Mouse (Mus musculus) ES-Bruce4 (cell line): ENCODE measurements around the gene Aqp11.

Experiments
- CTCF ChIP-seq: IDR thresholded peaks from one replicate; pipeline ENCODE4 v1.8.1; 2011; ENCODE audit warnings: low read depth, low read length
- EP300 ChIP-seq: IDR thresholded peaks from 2 replicates; pipeline ENCODE4 v1.6.1; 2011; ENCODE audit warnings: low read depth, low read length; ENCODE audit not compliant: insufficient read depth

DNA sequence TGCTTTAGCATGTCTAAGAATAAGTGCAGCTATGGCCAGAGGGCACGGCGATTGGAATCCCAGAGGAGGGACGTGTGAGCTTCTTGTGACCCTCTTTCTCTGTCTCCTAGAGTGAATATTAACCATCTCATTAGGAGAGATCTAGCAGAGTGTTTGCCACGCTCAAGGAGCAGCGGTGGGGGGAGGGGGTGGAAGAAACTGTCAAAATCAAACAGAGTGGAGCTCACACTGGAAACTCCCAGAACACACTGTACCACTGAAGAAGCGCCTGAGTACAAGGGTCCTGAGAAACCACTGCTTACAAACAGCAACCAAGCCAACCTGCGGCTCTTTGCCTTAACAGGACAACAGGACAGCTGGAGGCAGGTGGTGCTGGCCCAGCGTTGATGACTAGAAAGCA is 43.4 kb upstream of the Aqp11 start:
- TF ChIP-seq CTCF, result no peak
- no peak for TF ChIP-seq EP300
